Mouse (Mus musculus) kidney, embryonic 16.5 days (tissue): Measurements from ENCODE around the gene Mapk7. TPM values are rescaled to one million over a fixed set of nuclear protein-coding genes. Genes with fewer than 3 reads are reported as not detected.

ENCODE experiments used
- ATAC-seq: fragments of 200-750 bp; cut with Nextera tagmentation; 2 replicates; pipeline ENCODE4 v1.8.0; 2017; ENCODE audit warnings: moderate TSS enrichment; ENCODE audit not compliant: low FRiP score, low TSS enrichment
- H3K27ac ChIP-seq: fragments of 300-500 bp; sonication (generic); 2 replicates; pipeline ENCODE4 v1.5.1; 2014; ENCODE audit warnings: low read length
- H3K27me3 ChIP-seq: fragments of 300-500 bp; sonication (generic); 2 replicates; pipeline ENCODE4 v1.6.1; 2014; ENCODE audit warnings: low read length, control low read depth, mixed read lengths; ENCODE audit not compliant: insufficient read depth
- H3K36me3 ChIP-seq: fragments of 300-500 bp; sonication (generic); 2 replicates; pipeline ENCODE4 v1.6.1; 2014; ENCODE audit warnings: low read length, control low read depth, mixed read lengths; ENCODE audit not compliant: insufficient read depth
- H3K4me1 ChIP-seq: fragments of 300-500 bp; sonication (generic); 2 replicates; pipeline ENCODE4 v1.6.1; 2014; ENCODE audit warnings: low read length, control low read depth, mixed read lengths; ENCODE audit not compliant: insufficient read depth
- H3K4me2 ChIP-seq: fragments of 300-500 bp; sonication (generic); replicated peaks from 2 replicates; pipeline ENCODE4 v1.6.1; 2014; ENCODE audit warnings: low read depth, low read length
- H3K4me3 ChIP-seq: fragments of 300-500 bp; sonication (generic); 2 replicates; pipeline ENCODE4 v1.5.1; 2014; ENCODE audit warnings: mild to moderate bottlenecking, low read length
- H3K9ac ChIP-seq: fragments of 300-500 bp; sonication (generic); replicated peaks from 2 replicates; pipeline ENCODE4 v1.6.1; 2014; ENCODE audit warnings: low read length
- H3K9me3 ChIP-seq: fragments of 300-500 bp; sonication (generic); 2 replicates; pipeline ENCODE4 v1.6.1; 2016; ENCODE audit warnings: low read length, control low read depth
- WGBS: fragments of 180-500 bp; shearing (Covaris S2); extraction: QIAGEN DNeasy Blood & Tissue Kit; methylation state at CpG from one replicate; pipeline ENCODE4 v1.1.7; 2014; 5-methylcytosine and 5-hydroxymethylcytosine counted together
- polyA plus RNA-seq: library from polyadenylated mRNA; unstranded; fragments of >200 nt; fragmentation: Nextera tagmentation; extraction: Ambion mirVana; gene quantifications from 2 replicates; pipeline ENCODE4 v1.2.1, GENCODE M21; 2015

Gene Mapk7
- polyA plus RNA-seq, 1 experiment from 2014 or later = 62.5 TPM

DNA sequence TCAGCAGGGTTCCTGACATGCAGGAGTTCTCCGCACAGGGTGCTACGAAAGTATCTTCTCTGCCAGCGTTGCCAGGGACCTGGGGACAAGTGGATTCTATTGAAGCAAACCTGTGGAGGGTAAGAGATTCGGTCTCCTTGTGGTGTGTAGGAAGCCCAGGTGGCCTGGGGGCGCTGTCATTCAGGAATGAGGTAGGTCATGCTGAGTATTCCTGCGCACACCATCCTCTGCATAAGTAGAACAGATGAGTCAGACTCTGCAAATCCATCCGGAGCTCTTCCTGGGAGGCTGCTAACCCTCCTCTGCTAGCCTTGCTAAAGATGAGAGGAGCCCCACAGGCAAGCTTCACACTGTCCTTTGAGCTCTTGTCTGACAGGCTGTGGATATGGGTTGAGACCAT lies 52.5 kb downstream of the Mapk7 start:
- Histone ChIP-seq H3K4me1 (no peaks in the 10 kb centered on the region), H3K9ac (no peak overlapping the region), H3K27ac (no peak overlapping the region), H3K4me3 (no peak overlapping the region), H3K4me2 (no peak overlapping the region), H3K27me3 (no peaks in the 10 kb centered on the region), H3K36me3 (no peaks in the 10 kb centered on the region), H3K9me3 (no peaks in the 10 kb centered on the region)
- 81% methylated on average over 7 of the region's 7 CpGs for WGBS
- no peak for ATAC-seq

DNA sequence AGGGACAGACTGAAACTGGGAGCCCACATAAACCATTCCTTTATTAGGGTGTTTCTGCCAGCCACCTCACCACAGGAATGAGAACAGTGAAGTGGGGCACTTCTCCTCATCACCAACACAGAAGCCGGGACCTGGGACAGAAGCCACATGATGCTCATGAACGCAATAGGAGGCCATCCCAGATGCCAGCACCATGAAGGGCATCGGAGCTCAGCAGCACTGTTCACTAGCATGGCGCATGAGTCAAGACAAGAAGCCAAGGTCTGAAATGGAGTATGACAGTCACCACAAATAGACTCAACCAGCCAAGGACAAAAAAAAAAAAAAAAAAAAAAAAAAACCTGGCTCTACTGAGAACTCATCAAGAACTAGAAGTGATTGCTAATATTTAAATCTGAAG lies 53.8 kb downstream of the Mapk7 start:
- Histone ChIP-seq H3K4me1 (no peaks in the 10 kb centered on the region), H3K27me3 (no peaks in the 10 kb centered on the region), H3K4me3 (no peak overlapping the region), H3K9me3 (no peaks in the 10 kb centered on the region), H3K36me3 (no peaks in the 10 kb centered on the region), H3K27ac (no peak overlapping the region), H3K4me2 (no peak overlapping the region), H3K9ac (no peak overlapping the region)
- 97% methylated on average over 4 of the region's 4 CpGs for WGBS
- no peak for ATAC-seq

DNA sequence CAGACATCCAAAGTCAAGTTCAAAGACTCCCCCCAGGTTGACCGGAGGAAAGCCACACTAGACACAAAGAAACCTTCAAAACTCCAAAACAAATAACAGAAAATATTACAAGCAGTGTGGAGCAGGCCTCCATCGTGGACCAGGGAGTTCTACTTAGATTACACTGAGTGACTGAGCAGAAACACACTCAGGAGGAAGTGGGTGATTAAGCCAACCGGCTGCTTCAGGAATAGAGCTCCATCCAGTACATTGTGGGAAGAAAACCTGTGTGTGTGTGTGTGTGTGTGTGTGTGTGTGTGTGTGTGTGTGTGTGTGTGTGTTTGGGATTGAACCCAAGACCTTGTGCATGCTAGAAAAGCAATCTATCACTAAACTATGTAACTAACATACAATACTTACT lies 55.0 kb downstream of the Mapk7 start:
- Histone ChIP-seq H3K36me3 (no peaks in the 10 kb centered on the region), H3K4me1 (no peaks in the 10 kb centered on the region), H3K4me2 (no peak overlapping the region), H3K4me3 (no peak overlapping the region), H3K27me3 (0 out of 2 replicates have a peak, but pooled peaks cover 2% of the 10 kb centered on the region), H3K9me3 (no peaks in the 10 kb centered on the region), H3K9ac (no peak overlapping the region), H3K27ac (no peak overlapping the region)
- WGBS = 66% methylated on average over 3 of the region's 3 CpGs
- no peak for ATAC-seq

Other genes starting within 250 kb of the Mapk7 start
- 40.7 and 42.1 TPM in 2 replicates for gene Aldh3a2, start 226.9 kb downstream of the Mapk7 start, polyA plus RNA-seq
- gene Slc47a2, start 151.5 kb downstream of the Mapk7 start, polyA plus RNA-seq = 0.10 TPM in 1 of 2 replicates, not detected in the other
- gene Slc47a1, start 116.1 kb downstream of the Mapk7 start, polyA plus RNA-seq = 39.5 and 48.8 TPM in 2 replicates
- 0.25 and 0.33 TPM in 2 replicates for gene Rnf112, start 40.3 kb downstream of the Mapk7 start, polyA plus RNA-seq
- gene Mfap4, start 9.0 kb downstream of the Mapk7 start, polyA plus RNA-seq = 164 and 181 TPM in 2 replicates
- gene B9d1, start 10.7 kb upstream of the Mapk7 start, polyA plus RNA-seq = 47.1 and 53.8 TPM in 2 replicates
- gene Epn2, start 85.3 kb upstream of the Mapk7 start, polyA plus RNA-seq = 25.0 and 26.9 TPM in 2 replicates
- 13.6 and 16.3 TPM in 2 replicates for gene Grap, start 158.9 kb upstream of the Mapk7 start, polyA plus RNA-seq
- gene Fam83g, start 189.7 kb upstream of the Mapk7 start, polyA plus RNA-seq = 3.0 and 3.1 TPM in 2 replicates
- 0.80 and 1.1 TPM in 2 replicates for gene Slc5a10, start 226.4 kb upstream of the Mapk7 start, polyA plus RNA-seq